Mouse (Mus musculus): ENCODE data around the gene Fam71e2. TPM values are rescaled to one million over a fixed set of nuclear protein-coding genes. Genes with fewer than 3 reads are reported as not detected.

Gene Fam71e2
- total and polyA plus RNA-seq, 3 experiments: 0.05 TPM; not detected in 2

GRCm38 (mm10) chr7:4741672-4742481 lies 29.2 kb downstream of the Fam71e2 start:
- Histone ChIP-seq H3K4me3 (ENCODE audit: low read depth, low read length) (peak overlapping the region; percentile 80), H3K27me3 (ENCODE audit: insufficient read depth, low read length) (no peaks in the 10 kb centered on the region), H3K36me3 (replicated peaks) (peaks cover 52% of the 10 kb centered on the region), H3K9me3 (replicated peaks) (no peaks in the 10 kb centered on the region), H3K4me1 (ENCODE audit: insufficient read depth, low read depth, low read length) (peaks cover 73% of the 10 kb centered on the region)
- ATAC-seq (ENCODE audit: extremely low read depth, insufficient number of reproducible peaks, low FRiP score, poor library complexity, severe bottlenecking) (no peak), DNase-seq (ENCODE audit: low spot score) (no peak)
- TF ChIP-seq GATA1 (IDR thresholded peaks at IDR 0.05; ENCODE audit: borderline replicate concordance, low read length) (no peak), TAL1 (conservative IDR thresholded peaks at IDR 0.05; ENCODE audit: low read depth, low read length) (no peak), POLR2AphosphoS5 (IDR thresholded peaks at IDR 0.05; ENCODE audit: insufficient replicate concordance, low read depth, low read length) (no peak), CTCF (IDR thresholded peaks at IDR 0.05; ENCODE audit: low read depth, low read length) (no peak)

- peak; percentile 78 for DNase-seq (ENCODE audit: low spot score)
- peaks cover 45% of the 10 kb centered on the region for H3K36me3 ChIP-seq (replicated peaks)
- TF ChIP-seq GATA1 (IDR thresholded peaks at IDR 0.05; ENCODE audit: borderline replicate concordance, low read length) (no peak), POLR2AphosphoS5 (IDR thresholded peaks at IDR 0.05; ENCODE audit: insufficient replicate concordance, low read depth, low read length) (no peak), TAL1 (conservative IDR thresholded peaks at IDR 0.05; ENCODE audit: low read depth, low read length) (no peak), GATA2 (IDR thresholded peaks at IDR 0.05; ENCODE audit: borderline replicate concordance, low read depth, low read length) (no peak), CTCF (IDR thresholded peaks at IDR 0.05; ENCODE audit: low read depth, low read length) (no peak)
Measured at GRCm38 (mm10) chr7:4741151-4741550, 30.0 kb downstream of the Fam71e2 start.

GRCm38 (mm10) chr7:4740309-4740727 lies 30.8 kb downstream of the Fam71e2 start:
- ATAC-seq (ENCODE audit: extremely low read depth, insufficient number of reproducible peaks, low FRiP score, poor library complexity, severe bottlenecking) (no peak), DNase-seq (ENCODE audit: low spot score) (no peak)
- Histone ChIP-seq H3K4me3 (ENCODE audit: low read depth, low read length) (peak overlapping the region; percentile 80), H3K27me3 (ENCODE audit: insufficient read depth, low read length) (no peaks in the 10 kb centered on the region), H3K9me3 (replicated peaks) (no peaks in the 10 kb centered on the region), H3K36me3 (replicated peaks) (peaks cover 36% of the 10 kb centered on the region), H3K4me1 (ENCODE audit: insufficient read depth, low read depth, low read length) (peaks cover 57% of the 10 kb centered on the region)
- TF ChIP-seq TAL1 (conservative IDR thresholded peaks at IDR 0.05; ENCODE audit: low read depth, low read length) (no peak), POLR2AphosphoS5 (IDR thresholded peaks at IDR 0.05; ENCODE audit: insufficient replicate concordance, low read depth, low read length) (0 out of 2 replicates have a peak, but pooled peaks have one; percentile 37), GATA2 (IDR thresholded peaks at IDR 0.05; ENCODE audit: borderline replicate concordance, low read depth, low read length) (no peak), CTCF (IDR thresholded peaks at IDR 0.05; ENCODE audit: low read depth, low read length) (no peak), GATA1 (IDR thresholded peaks at IDR 0.05; ENCODE audit: borderline replicate concordance, low read length) (no peak)

More at GRCm38 (mm10) chr7:4741151-4741550, 30.0 kb downstream of the Fam71e2 start:
- H3K27me3 ChIP-seq (ENCODE audit: insufficient read depth, low read length): no peaks in the 10 kb centered on the region
- H3K4me3 ChIP-seq (ENCODE audit: low read depth, low read length): peak overlapping the region; percentile 80
- H3K9me3 ChIP-seq (replicated peaks): no peaks in the 10 kb centered on the region
- peak; percentile 23 for ATAC-seq (ENCODE audit: extremely low read depth, insufficient number of reproducible peaks, low FRiP score, poor library complexity, severe bottlenecking)
- H3K4me1 ChIP-seq (ENCODE audit: insufficient read depth, low read depth, low read length): peaks cover 65% of the 10 kb centered on the region

DNA sequence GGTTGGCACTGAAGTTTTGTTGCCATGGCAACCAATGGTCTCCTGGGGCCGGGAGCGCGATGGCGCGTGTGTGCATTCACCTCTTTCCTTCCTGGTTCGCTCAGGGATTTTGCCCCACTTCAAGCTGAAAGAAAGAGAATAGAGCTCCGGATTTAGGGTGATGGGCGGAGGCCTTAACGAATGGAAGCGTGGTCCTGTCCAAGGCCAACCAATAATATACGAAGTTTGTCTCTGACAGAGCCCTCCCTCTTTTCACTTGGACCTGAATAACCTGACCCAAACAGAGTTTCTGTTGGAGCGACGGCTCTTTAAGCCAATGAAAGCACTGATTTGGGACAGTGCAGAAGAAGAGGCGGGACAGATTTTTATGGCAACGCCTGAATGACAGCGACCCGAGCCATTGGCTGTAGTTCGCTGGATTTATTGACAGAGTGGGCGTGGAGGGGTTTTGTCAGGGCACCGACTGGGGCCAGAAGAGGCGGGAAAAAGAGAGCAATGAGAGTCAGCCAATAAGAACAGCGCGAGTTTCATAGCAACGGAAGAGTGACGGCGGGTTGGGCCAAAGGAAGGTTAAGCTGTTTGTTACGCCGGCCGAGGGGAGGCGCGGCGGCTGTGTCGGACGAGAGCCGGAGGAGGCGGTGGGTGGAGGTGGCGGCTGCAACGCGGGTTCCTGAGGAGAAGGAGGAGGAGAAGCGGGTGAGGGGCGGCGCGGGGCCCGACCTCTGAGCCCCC lies 31.4 kb downstream of the Fam71e2 start, which contains the start of gene Kmt5c:
TSS of gene Kmt5c (plus strand) at position 572 of the 732 bp plus-strand sequence.
- H3K4me1 ChIP-seq (ENCODE audit: insufficient read depth, low read depth, low read length): peaks cover 53% of the 10 kb centered on the region
- no peak for TF ChIP-seq POLR2AphosphoS5 (IDR thresholded peaks at IDR 0.05; ENCODE audit: insufficient replicate concordance, low read depth, low read length)
- no peak for TF ChIP-seq CTCF (IDR thresholded peaks at IDR 0.05; ENCODE audit: low read depth, low read length)
- TF ChIP-seq TAL1 (conservative IDR thresholded peaks at IDR 0.05; ENCODE audit: low read depth, low read length): no peak
- no peak for TF ChIP-seq GATA1 (IDR thresholded peaks at IDR 0.05; ENCODE audit: borderline replicate concordance, low read length)
- no peak for TF ChIP-seq GATA2 (IDR thresholded peaks at IDR 0.05; ENCODE audit: borderline replicate concordance, low read depth, low read length)
- peaks cover 4% of the 10 kb centered on the region; the same call in 1 of the 2 replicates for H3K27me3 ChIP-seq (ENCODE audit: insufficient read depth, low read length)
- peak within 1 kb of the TSS; percentile 80 for H3K4me3 ChIP-seq (ENCODE audit: low read depth, low read length)
- H3K36me3 ChIP-seq (replicated peaks): peaks cover 31% of the 10 kb centered on the region
- peak; percentile 84 for ATAC-seq (ENCODE audit: extremely low read depth, insufficient number of reproducible peaks, low FRiP score, poor library complexity, severe bottlenecking)
- no peaks in the 10 kb centered on the region for H3K9me3 ChIP-seq (replicated peaks)
- DNase-seq (ENCODE audit: low spot score): peak; percentile 93

DNA sequence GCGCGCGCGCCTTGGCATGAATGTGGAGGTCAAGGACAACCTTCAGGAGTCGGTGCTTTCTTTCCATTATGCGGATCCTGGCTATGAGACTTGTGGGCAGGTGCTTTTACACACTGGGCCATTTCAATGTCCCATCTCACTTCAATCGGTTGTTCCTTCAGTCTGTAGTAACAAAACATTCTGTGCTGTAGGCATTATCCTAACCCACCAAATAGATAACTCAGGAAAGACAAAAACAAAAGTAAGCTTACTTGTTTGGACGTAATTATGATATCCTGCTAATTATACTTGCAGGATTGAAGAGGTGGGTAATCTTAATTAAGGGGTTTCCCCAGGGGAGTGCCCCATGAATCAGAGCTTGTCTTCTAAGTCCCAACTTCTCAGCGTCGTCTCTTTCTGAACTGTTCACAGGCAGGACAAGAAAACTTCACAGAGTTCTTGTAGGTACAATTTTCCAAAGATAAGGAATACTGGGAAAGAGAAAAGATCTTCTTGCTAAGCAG lies 32.0 kb downstream of the Fam71e2 start:
- Histone ChIP-seq H3K4me3 (ENCODE audit: low read depth, low read length) (peak overlapping the region; percentile 66), H3K4me1 (ENCODE audit: insufficient read depth, low read depth, low read length) (peaks cover 47% of the 10 kb centered on the region), H3K27me3 (ENCODE audit: insufficient read depth, low read length) (peaks cover 4% of the 10 kb centered on the region; the same call in 1 of the 2 replicates), H3K36me3 (replicated peaks) (peaks cover 25% of the 10 kb centered on the region), H3K9me3 (replicated peaks) (no peaks in the 10 kb centered on the region)
- no peak for DNase-seq (ENCODE audit: low spot score)
- ATAC-seq (ENCODE audit: extremely low read depth, insufficient number of reproducible peaks, low FRiP score, poor library complexity, severe bottlenecking): no peak
- TF ChIP-seq TAL1 (conservative IDR thresholded peaks at IDR 0.05; ENCODE audit: low read depth, low read length) (no peak), POLR2AphosphoS5 (IDR thresholded peaks at IDR 0.05; ENCODE audit: insufficient replicate concordance, low read depth, low read length) (no peak), GATA1 (IDR thresholded peaks at IDR 0.05; ENCODE audit: borderline replicate concordance, low read length) (no peak), CTCF (IDR thresholded peaks at IDR 0.05; ENCODE audit: low read depth, low read length) (no peak), GATA2 (IDR thresholded peaks at IDR 0.05; ENCODE audit: borderline replicate concordance, low read depth, low read length) (no peak)
